Mouse (Mus musculus): ENCODE data around the gene Rxfp4.
A peak's percentile ranks its signal among the peaks of the same experiment; 100 is the strongest.

DNA sequence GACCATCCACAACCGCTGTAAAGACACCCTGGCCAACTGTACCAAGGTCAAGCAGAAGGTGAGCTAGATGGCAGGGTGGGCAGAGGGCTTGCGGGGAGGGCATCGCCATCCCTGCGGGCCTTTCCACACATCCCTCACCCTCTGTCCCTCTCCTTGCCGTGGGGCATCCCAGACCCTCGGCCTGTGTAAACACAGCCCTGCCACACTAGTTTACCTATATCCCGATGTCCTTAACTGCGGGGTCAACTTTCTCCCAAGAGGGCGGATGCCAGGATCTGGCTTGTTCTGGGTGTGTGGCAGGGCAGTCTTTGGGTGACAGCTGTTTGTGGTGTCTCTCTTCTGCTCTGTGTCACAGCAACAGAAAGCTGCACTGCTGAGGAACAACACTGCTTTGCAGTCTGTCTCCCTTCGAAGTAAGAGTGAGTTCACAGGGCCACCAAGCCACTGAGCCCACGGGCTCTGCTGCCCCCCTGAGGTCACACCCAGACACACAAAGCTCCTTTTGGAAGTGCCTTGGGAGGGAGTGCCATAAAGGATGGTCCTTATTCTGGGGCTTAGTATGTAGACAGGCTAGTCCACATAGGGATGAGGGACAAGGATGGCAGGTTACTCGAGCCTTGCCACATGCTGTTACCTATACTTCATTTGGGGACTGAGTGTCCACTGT, 20.9 kb downstream of the Rxfp4 start:
- peak; percentile 80 for TF ChIP-seq CTCF (IDR thresholded peaks at IDR 0.05; ENCODE audit: low read depth)
- TF ChIP-seq EP300 (IDR thresholded peaks at IDR 0.05; ENCODE audit: low read depth), result no peak
